Mouse (Mus musculus) limb, embryonic 13.5 days (tissue): ENCODE measurements around the gene Meis2. TPM values are rescaled to one million over a fixed set of nuclear protein-coding genes. Genes with fewer than 3 reads are reported as not detected.

Experiments
- ATAC-seq: fragments of 200-750 bp; cut with Nextera tagmentation; 2 replicates; pipeline ENCODE4 v1.8.0; 2017; ENCODE audit warnings: low read depth, moderate number of reproducible peaks, moderate TSS enrichment; ENCODE audit not compliant: low FRiP score
- H3K27ac ChIP-seq: fragments of 300-500 bp; sonication (generic); 2 replicates; pipeline ENCODE4 v1.5.1; 2015; ENCODE audit warnings: inconsistent platforms, mild to moderate bottlenecking, moderate library complexity
- H3K27me3 ChIP-seq: fragments of 300-500 bp; sonication (generic); 2 replicates; pipeline ENCODE4 v1.6.1; 2015; ENCODE audit warnings: mild to moderate bottlenecking, inconsistent platforms
- H3K36me3 ChIP-seq: fragments of 300-500 bp; sonication (generic); 2 replicates; pipeline ENCODE4 v1.6.1; 2015; ENCODE audit warnings: inconsistent platforms, mild to moderate bottlenecking, moderate library complexity
- H3K4me1 ChIP-seq: fragments of 300-500 bp; sonication (generic); 2 replicates; pipeline ENCODE4 v1.6.1; 2015; ENCODE audit warnings: inconsistent platforms
- H3K4me2 ChIP-seq: fragments of 300-500 bp; sonication (generic); replicated peaks from 2 replicates; pipeline ENCODE4 v1.6.1; 2015; ENCODE audit warnings: inconsistent platforms, mild to moderate bottlenecking, moderate library complexity
- H3K4me3 ChIP-seq: fragments of 300-500 bp; sonication (generic); 2 replicates; pipeline ENCODE4 v1.5.1; 2015; ENCODE audit warnings: moderate library complexity, mild to moderate bottlenecking, inconsistent platforms
- H3K9ac ChIP-seq: fragments of 300-500 bp; sonication (generic); 2 replicates; pipeline ENCODE4 v1.6.1; 2015; ENCODE audit warnings: mild to moderate bottlenecking, inconsistent platforms
- H3K9me3 ChIP-seq: fragments of 300-500 bp; sonication (generic); 2 replicates; pipeline ENCODE4 v1.6.1; 2016; ENCODE audit warnings: inconsistent platforms
- WGBS: fragments of 180-500 bp; shearing (Covaris S2); methylation state at CpG from one replicate; pipeline ENCODE4 v1.1.7; 2015; 5-methylcytosine and 5-hydroxymethylcytosine counted together
- polyA plus RNA-seq: library from polyadenylated mRNA; unstranded; fragments of >200 nt; fragmentation: Nextera tagmentation; extraction: Ambion mirVana; gene quantifications from 2 replicates; pipeline ENCODE4 v1.2.1, GENCODE M21; 2015

The Meis2 gene
- polyA plus RNA-seq, 1 experiment from 2014 or later: 18.6 TPM

DNA sequence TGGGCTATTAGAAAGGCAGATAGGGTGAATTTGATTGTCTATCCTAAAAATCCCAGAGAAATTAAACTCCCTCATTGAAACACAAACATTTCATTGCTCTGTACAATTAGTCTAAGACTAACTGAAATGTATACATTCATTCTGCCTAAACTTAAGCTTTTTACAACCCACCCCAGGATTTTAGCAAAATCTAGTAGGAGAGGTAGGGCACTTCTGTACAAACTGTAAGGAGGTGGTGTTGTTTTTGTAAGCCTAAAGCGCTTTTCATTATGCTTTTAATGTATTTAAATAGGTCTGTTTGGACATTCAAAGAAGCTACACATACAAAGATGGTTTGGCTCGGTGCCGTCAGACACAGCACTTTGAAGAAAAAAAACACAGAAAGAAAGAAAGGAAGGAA, 8.4 kb upstream of the Meis2 start:
- ATAC-seq: no peak
- no peak overlapping the region for H3K4me3 ChIP-seq
- WGBS: 30% methylated on average over 3 of the region's 3 CpGs
- H3K27ac ChIP-seq: no peak overlapping the region
- H3K4me2 ChIP-seq: no peak overlapping the region
- no peaks in the 10 kb centered on the region for H3K36me3 ChIP-seq
- peaks cover 17% of the 10 kb centered on the region for H3K4me1 ChIP-seq
- H3K9ac ChIP-seq: no peak overlapping the region
- H3K27me3 ChIP-seq: peaks cover 92% of the 10 kb centered on the region
- no peaks in the 10 kb centered on the region for H3K9me3 ChIP-seq

DNA sequence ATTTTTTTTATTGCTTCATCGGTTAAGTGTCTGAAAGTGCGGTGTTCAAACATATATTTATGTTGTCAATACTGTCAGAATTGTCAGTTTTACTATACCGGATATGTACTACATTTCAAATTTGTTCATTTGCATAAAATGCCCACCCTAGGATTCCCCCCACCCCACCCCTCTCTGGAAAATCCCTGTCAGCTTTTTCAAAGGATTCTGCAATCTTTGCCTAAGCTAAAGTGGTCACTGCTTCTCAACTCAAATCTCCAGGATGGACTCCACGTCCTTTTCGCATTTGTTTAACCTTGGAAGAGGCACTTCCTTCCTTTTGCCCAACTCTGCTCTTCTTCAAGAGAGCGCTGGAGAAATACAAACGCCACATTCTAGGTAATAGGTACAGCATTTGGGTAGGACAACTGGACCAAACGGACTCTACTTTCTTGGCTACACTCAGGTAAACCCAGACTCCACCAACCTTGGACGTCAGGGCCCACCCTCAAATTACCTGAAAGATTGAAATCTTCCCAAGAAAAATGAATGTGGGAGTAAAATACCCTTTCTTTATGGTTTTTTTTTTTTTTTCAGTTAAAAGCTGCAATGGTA, 7.8 kb upstream of the Meis2 start:
- H3K36me3 ChIP-seq: no peaks in the 10 kb centered on the region
- H3K4me2 ChIP-seq: no peak overlapping the region

DNA sequence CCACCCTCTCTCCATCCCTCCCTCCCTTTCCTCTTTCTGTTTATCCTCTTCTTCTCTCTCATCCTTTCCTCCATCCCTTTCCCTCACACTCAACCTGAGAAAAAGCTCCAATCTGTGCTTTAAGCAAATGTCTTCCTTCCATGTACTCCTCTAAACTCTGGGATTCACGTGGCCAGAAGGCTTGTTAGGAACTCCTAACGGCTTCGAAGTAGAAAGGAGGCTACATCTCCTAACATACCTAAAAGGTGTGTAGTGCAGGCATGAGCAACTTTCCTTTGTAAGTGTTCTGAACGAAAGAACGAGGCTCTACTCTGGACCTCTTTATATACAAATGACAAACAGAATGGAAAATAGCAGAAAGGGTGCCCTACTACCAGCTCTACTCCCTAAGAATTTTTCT, 7.1 kb upstream of the Meis2 start:
- 8% methylated on average over 5 of the region's 5 CpGs for WGBS
- H3K9ac ChIP-seq: no peak overlapping the region
- H3K4me2 ChIP-seq: peak overlapping the region; percentile 56
- no peak overlapping the region for H3K4me3 ChIP-seq
- H3K9me3 ChIP-seq: no peaks in the 10 kb centered on the region
- H3K4me1 ChIP-seq: peaks cover 18% of the 10 kb centered on the region
- no peaks in the 10 kb centered on the region for H3K36me3 ChIP-seq
- H3K27ac ChIP-seq: no peak overlapping the region
- peaks cover 95% of the 10 kb centered on the region for H3K27me3 ChIP-seq
- ATAC-seq: no peak

More for the DNA sequence above, 7.8 kb upstream of the Meis2 start:
- WGBS: 26% methylated on average over 9 of the region's 9 CpGs
- H3K9ac ChIP-seq: no peak overlapping the region
- no peak overlapping the region for H3K4me3 ChIP-seq
- ATAC-seq: no peak
- H3K9me3 ChIP-seq: no peaks in the 10 kb centered on the region
- no peak overlapping the region for H3K27ac ChIP-seq
- H3K4me1 ChIP-seq: peaks cover 17% of the 10 kb centered on the region
- peaks cover 95% of the 10 kb centered on the region for H3K27me3 ChIP-seq

DNA sequence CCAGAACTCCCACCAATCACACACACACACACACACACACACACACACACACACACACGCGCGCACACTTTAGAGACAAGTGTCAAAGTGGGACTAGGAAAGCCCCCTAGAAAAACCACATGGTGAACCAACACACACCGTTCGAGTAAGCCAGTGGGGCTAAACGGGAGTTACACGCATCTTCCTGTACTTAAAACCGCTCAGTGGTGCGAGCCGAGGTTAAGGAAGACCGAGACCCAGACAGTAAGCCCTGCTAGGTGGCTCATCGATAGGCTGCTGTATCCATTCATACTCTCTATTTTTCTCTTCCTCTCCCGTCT, 6.6 kb upstream of the Meis2 start:
- WGBS: under 1% methylated on average over 13 of the region's 13 CpGs
- no peak overlapping the region for H3K9ac ChIP-seq
- H3K27me3 ChIP-seq: peaks cover 94% of the 10 kb centered on the region
- no peaks in the 10 kb centered on the region for H3K9me3 ChIP-seq
- H3K27ac ChIP-seq: no peak overlapping the region
- H3K36me3 ChIP-seq: no peaks in the 10 kb centered on the region
- H3K4me2 ChIP-seq: peak overlapping the region; percentile 56
- no peak for ATAC-seq
- H3K4me3 ChIP-seq: no peak overlapping the region
- H3K4me1 ChIP-seq: peaks cover 20% of the 10 kb centered on the region

DNA sequence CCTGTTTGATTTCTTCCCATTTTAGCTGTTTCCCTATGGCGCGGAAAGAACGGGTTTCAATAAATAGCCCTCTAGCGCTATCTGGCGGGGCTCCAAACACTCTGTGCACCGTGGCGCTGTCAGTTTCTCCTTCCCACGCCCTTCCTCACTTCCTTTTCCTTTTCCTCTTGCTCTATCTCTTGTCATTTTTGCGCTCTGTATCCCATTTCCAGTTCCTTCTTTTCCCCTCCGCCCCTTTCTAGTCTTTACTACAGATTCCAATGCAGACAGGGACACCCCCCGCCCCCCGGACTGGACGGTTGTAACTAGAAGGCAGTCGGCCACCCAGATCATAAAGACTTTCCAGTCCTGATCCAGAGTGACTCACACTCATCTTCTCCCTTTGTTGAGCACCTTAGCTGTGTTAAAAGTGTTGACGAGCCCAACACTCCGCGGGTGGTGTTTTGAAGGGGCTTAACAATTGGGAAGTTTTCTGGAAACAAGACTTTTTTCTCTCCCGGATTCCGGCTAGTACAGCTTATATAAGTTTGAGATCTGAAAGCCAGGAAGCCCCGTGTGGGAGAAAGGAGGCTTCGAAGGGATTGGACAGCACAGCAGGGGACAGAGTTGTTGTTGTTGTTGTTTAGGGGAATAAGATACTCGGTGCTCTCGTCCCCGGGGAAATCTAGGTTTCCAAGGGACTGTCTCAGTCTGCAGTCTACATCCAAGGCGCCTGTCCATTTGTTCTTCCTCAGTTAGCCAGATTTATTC, 6.1 kb upstream of the Meis2 start:
- Histone ChIP-seq H3K4me3 (peak overlapping the region; percentile 33), H3K9me3 (no peaks in the 10 kb centered on the region), H3K36me3 (no peaks in the 10 kb centered on the region), H3K27me3 (peaks cover 94% of the 10 kb centered on the region), H3K4me2 (peak overlapping the region; percentile 56), H3K27ac (no peak overlapping the region), H3K4me1 (peaks cover 25% of the 10 kb centered on the region), H3K9ac (no peak overlapping the region)
- WGBS: 1% methylated on average over 25 of the region's 25 CpGs
- 0 out of 2 replicates have a peak, but pooled peaks have one; percentile 34 for ATAC-seq

DNA sequence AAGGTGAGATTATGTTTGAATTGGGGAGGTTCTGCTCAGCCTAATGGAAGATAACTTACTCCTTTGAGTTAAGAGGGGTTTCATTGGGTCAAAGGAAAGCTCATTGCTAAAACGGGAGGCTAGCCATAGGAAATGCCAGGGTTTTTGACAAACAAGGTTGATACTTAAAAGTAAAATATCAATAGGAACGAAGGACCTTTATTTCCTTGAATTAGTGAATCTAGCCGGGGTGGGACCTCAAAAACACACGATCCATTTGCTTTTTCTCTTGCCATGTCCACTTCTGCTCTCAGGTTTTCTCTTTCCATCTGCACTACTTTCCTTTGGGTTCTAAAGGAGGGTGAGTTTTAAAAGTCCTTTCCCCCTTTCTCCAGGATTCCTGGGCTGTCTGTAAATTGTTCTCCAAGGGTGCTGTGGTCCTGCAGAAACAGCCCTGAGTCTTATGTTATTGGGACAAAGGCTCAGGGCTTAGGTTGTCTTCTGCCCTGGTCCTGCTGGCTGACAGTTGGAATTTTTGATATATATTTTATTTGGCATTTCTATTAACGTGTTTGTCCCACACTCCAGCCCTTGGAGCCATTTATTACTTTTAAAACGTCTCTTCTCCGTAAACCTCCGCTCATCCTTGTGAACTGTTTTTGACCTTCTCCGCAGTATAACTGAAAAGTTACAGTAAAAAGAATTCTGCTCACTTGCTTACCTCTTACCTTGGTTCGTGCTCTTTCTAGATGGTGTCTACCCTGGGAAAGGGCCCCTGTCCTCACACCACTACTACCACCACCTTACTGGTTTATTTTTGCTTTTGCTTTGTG, 5.2 kb upstream of the Meis2 start:
- Histone ChIP-seq H3K4me2 (peak overlapping the region; percentile 56), H3K36me3 (no peaks in the 10 kb centered on the region), H3K27ac (no peak overlapping the region), H3K27me3 (peaks cover 94% of the 10 kb centered on the region), H3K4me1 (peaks cover 31% of the 10 kb centered on the region), H3K4me3 (peak overlapping the region; percentile 33; the same call in 1 of the 2 replicates), H3K9me3 (no peaks in the 10 kb centered on the region), H3K9ac (no peak overlapping the region)
- 11% methylated on average over 10 of the region's 10 CpGs for WGBS
- no peak for ATAC-seq

DNA sequence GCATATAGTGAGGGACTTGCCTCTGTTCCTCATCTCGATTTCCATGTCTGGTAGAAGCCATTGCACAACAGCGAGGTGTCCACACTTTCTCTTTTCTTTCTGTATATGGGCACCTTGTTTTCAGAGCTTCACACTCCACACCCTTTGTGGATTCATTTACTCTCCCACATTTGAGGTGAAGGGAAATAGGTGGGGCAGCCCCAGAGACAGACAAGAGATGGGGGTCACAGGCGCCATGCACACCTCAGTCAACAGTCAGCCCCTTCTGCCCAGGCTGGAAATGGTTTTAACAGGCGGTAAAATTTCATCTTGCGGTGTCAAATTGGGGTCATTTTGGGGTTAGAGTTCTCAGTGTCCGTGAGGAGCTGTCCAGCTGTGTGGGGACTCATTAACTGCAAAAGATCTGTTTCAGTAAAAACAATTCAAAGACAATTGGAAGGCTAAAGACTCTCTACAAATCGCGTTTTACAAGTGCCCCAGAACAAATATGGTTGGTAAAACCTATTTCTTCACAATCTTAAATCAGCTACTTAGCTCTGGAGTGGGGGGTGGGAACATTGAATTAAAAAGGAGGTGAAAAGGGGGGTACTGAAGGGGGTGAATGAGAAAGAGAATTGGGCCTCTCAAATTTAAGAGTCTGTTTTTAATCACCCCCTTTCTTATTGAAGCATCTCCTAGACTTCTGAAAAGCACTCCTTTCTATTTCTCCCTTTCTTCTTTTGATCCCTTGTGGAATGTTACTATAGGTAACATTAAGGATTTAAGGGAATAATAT, 4.0 kb upstream of the Meis2 start:
- peak overlapping the region; percentile 47 for H3K4me3 ChIP-seq
- 6% methylated on average over 8 of the region's 8 CpGs for WGBS
- H3K9ac ChIP-seq: no peak overlapping the region
- H3K4me2 ChIP-seq: peak overlapping the region; percentile 33
- H3K27me3 ChIP-seq: peaks cover 90% of the 10 kb centered on the region
- H3K36me3 ChIP-seq: no peaks in the 10 kb centered on the region
- H3K9me3 ChIP-seq: no peaks in the 10 kb centered on the region
- H3K27ac ChIP-seq: no peak overlapping the region
- ATAC-seq: no peak
- H3K4me1 ChIP-seq: peaks cover 25% of the 10 kb centered on the region

DNA sequence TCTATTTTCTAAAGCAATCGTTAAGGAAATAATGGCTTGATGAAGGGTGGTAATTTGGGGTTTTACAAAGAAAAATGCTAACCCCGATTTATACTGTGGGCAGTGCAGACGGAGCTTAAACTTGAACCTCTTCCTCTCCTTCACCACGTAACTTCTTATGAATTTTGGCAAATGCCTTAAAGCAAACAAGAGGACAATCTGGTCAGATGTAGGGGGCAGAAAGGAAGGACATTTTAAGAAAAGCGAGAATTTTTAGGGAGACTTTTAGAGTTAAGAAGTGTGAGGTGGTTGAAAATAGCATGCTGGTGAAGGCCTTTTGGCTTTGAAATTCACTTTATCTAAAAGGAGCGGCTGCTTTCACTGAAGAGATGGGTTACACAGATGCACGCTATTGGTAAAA, 3.3 kb upstream of the Meis2 start:
- no peak overlapping the region for H3K27ac ChIP-seq
- peak overlapping the region; percentile 47 for H3K4me3 ChIP-seq
- peak overlapping the region; percentile 33 for H3K4me2 ChIP-seq
- 12% methylated on average over 7 of the region's 7 CpGs for WGBS
- ATAC-seq: no peak
- peaks cover 28% of the 10 kb centered on the region for H3K4me1 ChIP-seq
- 0 out of 2 replicates have a peak overlapping the region, but pooled peaks have one; percentile 15 for H3K9ac ChIP-seq
- no peaks in the 10 kb centered on the region for H3K36me3 ChIP-seq
- no peaks in the 10 kb centered on the region for H3K9me3 ChIP-seq
- peaks cover 85% of the 10 kb centered on the region for H3K27me3 ChIP-seq

DNA sequence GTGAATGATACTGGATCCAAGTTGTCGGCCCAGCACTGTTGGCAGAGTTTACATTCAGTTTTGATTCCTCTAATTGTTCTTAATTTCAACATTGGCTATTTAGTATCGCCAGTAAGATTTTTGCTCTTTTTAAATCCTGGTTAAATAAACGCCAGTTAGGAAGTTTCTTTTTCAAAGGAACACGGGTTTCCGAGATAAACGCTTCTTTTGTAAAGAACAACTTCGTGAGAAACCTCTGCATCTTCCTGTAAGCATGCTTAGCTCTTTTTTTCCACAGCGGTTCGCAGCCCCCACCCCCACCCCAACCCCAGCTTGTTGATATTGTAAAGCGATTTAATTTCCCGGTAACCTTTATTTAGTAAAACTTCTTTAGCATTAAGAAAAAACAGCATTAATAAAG, 2.8 kb upstream of the Meis2 start:
- Histone ChIP-seq H3K9me3 (no peaks in the 10 kb centered on the region), H3K4me1 (peaks cover 31% of the 10 kb centered on the region), H3K27me3 (peaks cover 80% of the 10 kb centered on the region), H3K27ac (no peak overlapping the region), H3K36me3 (no peaks in the 10 kb centered on the region), H3K4me3 (peak overlapping the region; percentile 47), H3K4me2 (peak overlapping the region; percentile 78), H3K9ac (peak overlapping the region; percentile 39; the same call in 1 of the 2 replicates)
- ATAC-seq: no peak
- 3% methylated on average over 11 of the region's 11 CpGs for WGBS

DNA sequence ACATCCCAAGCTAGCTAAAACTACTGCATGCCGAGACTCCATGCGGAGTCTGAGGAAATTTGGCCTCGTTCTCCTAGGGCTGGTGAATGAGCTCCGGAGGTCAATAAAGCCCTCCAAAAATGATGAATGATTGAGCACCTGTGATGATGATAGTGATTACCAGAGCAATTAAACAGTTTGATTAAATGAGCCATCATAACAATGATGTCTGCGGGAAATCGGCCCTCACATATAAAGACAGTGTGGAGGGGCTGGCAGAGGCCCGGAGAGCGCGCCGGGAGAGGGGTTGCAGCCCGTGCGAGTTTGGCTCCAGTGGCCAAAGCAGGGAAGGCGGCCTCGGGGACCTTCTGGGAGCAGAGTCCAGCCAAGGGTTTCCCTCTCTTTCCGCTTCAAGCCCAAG, 2.1 kb upstream of the Meis2 start:
- 2% methylated on average over 15 of the region's 15 CpGs for WGBS
- H3K4me1 ChIP-seq: peaks cover 37% of the 10 kb centered on the region

DNA sequence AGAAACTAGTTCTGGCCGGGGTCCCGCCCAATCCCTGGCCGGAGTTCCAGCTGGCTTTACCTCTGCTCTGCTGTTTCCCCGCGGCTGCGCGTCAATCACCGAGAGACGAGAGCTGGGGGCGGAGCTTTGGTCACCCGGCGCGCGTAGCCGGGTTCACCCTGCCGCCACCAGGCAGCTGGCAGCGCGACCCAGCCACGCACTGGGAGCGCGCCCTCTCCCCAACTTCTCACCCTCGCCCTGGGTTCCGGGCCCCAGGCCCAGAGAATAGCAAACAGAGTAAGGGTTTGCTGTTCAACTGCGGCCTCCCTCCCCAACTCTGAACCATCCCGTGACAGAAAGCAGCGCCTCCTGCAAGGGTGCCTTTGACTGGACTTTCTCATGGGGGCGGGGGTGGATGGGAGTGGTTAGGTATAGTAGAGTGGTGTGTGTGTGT, 1.4 kb upstream of the Meis2 start:
- H3K4me3 ChIP-seq: peak overlapping the region; percentile 47
- peaks cover 38% of the 10 kb centered on the region for H3K4me1 ChIP-seq
- H3K36me3 ChIP-seq: no peaks in the 10 kb centered on the region
- ATAC-seq: peak; percentile 52; the same call in 1 of the 2 replicates
- H3K27ac ChIP-seq: peak overlapping the region; percentile 55; the same call in 1 of the 2 replicates
- H3K4me2 ChIP-seq: peak overlapping the region; percentile 78
- peaks cover 76% of the 10 kb centered on the region for H3K27me3 ChIP-seq
- under 1% methylated on average over 27 of the region's 27 CpGs for WGBS
- H3K9me3 ChIP-seq: no peaks in the 10 kb centered on the region
- peak overlapping the region; percentile 58 for H3K9ac ChIP-seq

More for the DNA sequence above, 2.1 kb upstream of the Meis2 start:
- Histone ChIP-seq H3K4me2 (peak overlapping the region; percentile 78), H3K27ac (peak overlapping the region; percentile 15; the same call in 1 of the 2 replicates), H3K9me3 (no peaks in the 10 kb centered on the region), H3K27me3 (peaks cover 79% of the 10 kb centered on the region), H3K36me3 (no peaks in the 10 kb centered on the region), H3K4me3 (peak overlapping the region; percentile 47), H3K9ac (peak overlapping the region; percentile 39; the same call in 1 of the 2 replicates)
- no peak for ATAC-seq
